In genomic region chr12:69127626-69128025, GRCm38 (mm10) we compare ENCODE assay signal across 10 mouse cellular contexts. TPM values are rescaled to one million over a fixed set of nuclear protein-coding genes. Genes with fewer than 3 reads are reported as not detected.
"Had no signal": no experiment of that assay in that cellular context is flagged by ENCODE, and none has a peak within 500 bp of the region (broad histone marks: within the 10 kb centered on the region; RNA-seq: fewer than 3 reads in every experiment).

No protein-coding gene starts in this region.

- H3K36me3 ChIP-seq: midbrain, embryonic 10.5 days; midbrain, embryonic 12.5 days; neural tube, embryonic 12.5 days; stomach, embryonic 15.5 days had no signal

- H3K4me3 ChIP-seq: midbrain, embryonic 10.5 days; midbrain, embryonic 12.5 days; myocyte; neural tube, embryonic 12.5 days; stomach, embryonic 15.5 days had no signal

- H3K9me3 ChIP-seq: midbrain, embryonic 10.5 days; midbrain, embryonic 12.5 days; neural tube, embryonic 12.5 days; stomach, embryonic 15.5 days had no signal

- H3K9ac ChIP-seq: lung, embryonic 14.5 days; midbrain, embryonic 12.5 days; neural tube, embryonic 12.5 days; stomach, embryonic 15.5 days had no signal

- H3K4me2 ChIP-seq: lung, embryonic 14.5 days; midbrain, embryonic 12.5 days; neural tube, embryonic 12.5 days; stomach, embryonic 15.5 days had no signal

- H3K4me1 ChIP-seq: midbrain, embryonic 12.5 days; neural tube, embryonic 12.5 days; stomach, embryonic 15.5 days had no signal

- H3K27ac ChIP-seq: midbrain, embryonic 10.5 days; midbrain, embryonic 12.5 days; neural tube, embryonic 12.5 days; stomach, embryonic 15.5 days had no signal

- H3K27me3 ChIP-seq: midbrain, embryonic 12.5 days; neural tube, embryonic 12.5 days; stomach, embryonic 15.5 days had no signal

- DNase-seq: lung, postnatal 10 days; midbrain, embryonic 14.5 days; right cerebral cortex, postnatal 14 days had no signal

RNA-seq across cellular contexts. Expression of gene Lrr1, which starts 41.0 kb away (rescaled TPM):
- total RNA-seq: neutrophil, adult 5-6 weeks had no signal
